Mouse (Mus musculus) bone marrow macrophage, adult 2 months (primary cell): ENCODE results near the gene Rad9b. TPM values are rescaled to one million over a fixed set of nuclear protein-coding genes. Genes with fewer than 3 reads are reported as not detected.

Experiments used
- H3K27ac ChIP-seq: 2 replicates; pipeline ENCODE4 v1.5.1; 2012; ENCODE audit warnings: low read depth, low read length; ENCODE audit not compliant: insufficient read depth
- H3K4me1 ChIP-seq: 2 replicates; pipeline ENCODE4 v1.6.1; 2012; ENCODE audit warnings: low read length; ENCODE audit not compliant: control insufficient read depth, insufficient read depth
- H3K4me3 ChIP-seq: 2 replicates; pipeline ENCODE4 v1.5.1; 2012; ENCODE audit warnings: mild to moderate bottlenecking, low read length, moderate library complexity; ENCODE audit not compliant: insufficient read depth
- CTCF ChIP-seq: IDR thresholded peaks from 2 replicates; pipeline ENCODE4 v1.5.1; 2012; ENCODE audit warnings: low read depth, mild to moderate bottlenecking, low read length, moderate library complexity
- POLR2A ChIP-seq: IDR thresholded peaks from 2 replicates; pipeline ENCODE4 v1.6.1; 2012; ENCODE audit warnings: mild to moderate bottlenecking, low read depth, low read length, borderline replicate concordance
- polyA plus RNA-seq: library from polyadenylated mRNA; stranded (reverse); fragments of >200 nt; gene quantifications from 2 replicates; pipeline ENCODE4 v1.2.4, GENCODE M21; 2012; ENCODE audit not compliant: missing spikeins, insufficient read depth, insufficient read length

The Rad9b gene
- polyA plus RNA-seq: 1.9 and 2.6 TPM in 2 replicates

DNA sequence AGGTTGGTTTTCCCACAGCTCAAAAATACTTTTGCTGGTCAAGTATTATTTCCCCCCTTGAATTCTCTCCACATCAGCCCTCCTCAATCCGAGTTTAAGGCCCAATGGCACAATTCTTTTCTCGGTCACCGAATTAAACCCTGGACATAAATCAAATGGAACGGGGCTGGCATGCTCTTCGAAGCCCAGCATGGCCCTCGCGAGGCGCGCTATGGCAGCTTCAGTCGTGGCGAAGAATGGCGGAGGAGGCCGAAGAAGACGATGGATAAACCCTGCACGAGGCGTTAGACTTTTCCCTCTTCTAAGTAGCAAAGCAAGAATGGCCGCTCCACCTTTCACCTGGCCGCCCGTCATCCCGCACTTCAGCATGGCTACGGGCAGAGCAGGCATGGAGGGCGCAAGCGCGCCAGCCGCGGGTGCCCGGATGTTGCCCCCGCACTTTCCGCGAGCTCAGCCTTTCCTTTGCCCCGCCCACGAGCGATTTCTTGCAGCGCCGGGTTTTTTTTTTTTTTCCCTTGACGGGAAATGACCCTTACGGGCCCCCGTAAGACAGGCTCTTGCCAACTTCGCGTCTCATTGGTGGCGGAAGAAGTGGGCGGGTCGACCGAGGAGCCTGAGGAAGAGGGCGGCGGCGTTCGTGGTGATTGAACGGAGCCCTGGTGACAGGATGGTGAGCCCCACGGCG lies at the start of gene Rad9b, which contains the start of gene Vps29:
Rad9b (minus strand) TSS at position 427 of the 685 bp plus-strand sequence.
Vps29 (plus strand) TSS at position 563 of the 685 bp plus-strand sequence.
- no peak for TF ChIP-seq CTCF
- TF ChIP-seq POLR2A: no peak
- Histone ChIP-seq H3K27ac (peak within 1 kb of the TSS; percentile 66), H3K4me1 (peaks cover 10% of the 10 kb centered on the region), H3K4me3 (peak within 1 kb of the TSS; percentile 69)

DNA sequence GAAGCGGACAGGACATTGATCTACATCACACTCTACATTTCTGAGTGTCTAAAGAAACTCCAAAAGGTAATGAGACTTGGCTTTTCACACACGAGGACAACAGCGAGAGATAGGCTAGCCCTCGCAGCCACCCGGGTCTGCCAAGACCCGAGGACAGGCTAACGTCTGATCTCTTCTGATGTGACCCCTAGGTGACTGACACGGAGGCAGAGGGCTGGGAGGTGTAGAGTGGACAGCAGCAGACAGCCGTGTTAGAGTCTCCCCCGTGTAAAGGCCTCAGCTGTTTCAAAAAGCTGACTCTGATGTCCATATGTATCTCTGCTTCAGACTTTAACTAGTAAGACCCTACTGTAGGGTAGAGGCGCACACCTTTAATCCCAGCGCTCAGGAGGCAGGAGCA lies 49.3 kb upstream of the Rad9b start:
- TF ChIP-seq CTCF: no peak
- no peak for TF ChIP-seq POLR2A
- Histone ChIP-seq H3K4me3 (no peak overlapping the region), H3K4me1 (peaks cover 27% of the 10 kb centered on the region), H3K27ac (no peak overlapping the region)

- no peak overlapping the region for H3K27ac ChIP-seq
- H3K4me3 ChIP-seq: no peak overlapping the region
- H3K4me1 ChIP-seq: peaks cover 32% of the 10 kb centered on the region
- TF ChIP-seq CTCF (no peak), POLR2A (no peak)
Measured at GRCm38 (mm10) chr5:122402772-122403171, 48.7 kb upstream of the Rad9b start.

GRCm38 (mm10) chr5:122402160-122402559 lies 48.1 kb upstream of the Rad9b start:
- H3K4me3 ChIP-seq: no peak overlapping the region
- H3K27ac ChIP-seq: no peak overlapping the region
- no peak for TF ChIP-seq CTCF
- peaks cover 38% of the 10 kb centered on the region for H3K4me1 ChIP-seq

- Histone ChIP-seq H3K4me3 (no peak overlapping the region), H3K27ac (peak overlapping the region; percentile 80), H3K4me1 (peaks cover 47% of the 10 kb centered on the region)
- TF ChIP-seq POLR2A (no peak), CTCF (peak; percentile 99)
Measured at GRCm38 (mm10) chr5:122401303-122401640, 47.2 kb upstream of the Rad9b start.

GRCm38 (mm10) chr5:122400628-122401302 lies 46.7 kb upstream of the Rad9b start:
- H3K4me1 ChIP-seq: peaks cover 50% of the 10 kb centered on the region
- peak overlapping the region; percentile 10; the same call in 1 of the 2 replicates for H3K4me3 ChIP-seq
- TF ChIP-seq POLR2A (no peak), CTCF (no peak)
- H3K27ac ChIP-seq: peak overlapping the region; percentile 80

- TF ChIP-seq POLR2A (no peak), CTCF (no peak)
- peak overlapping the region; percentile 80 for H3K27ac ChIP-seq
- peaks cover 55% of the 10 kb centered on the region for H3K4me1 ChIP-seq
- no peak overlapping the region for H3K4me3 ChIP-seq
Measured at GRCm38 (mm10) chr5:122399871-122400270, 45.8 kb upstream of the Rad9b start.

GRCm38 (mm10) chr5:122397495-122397894 lies 43.5 kb upstream of the Rad9b start:
- Histone ChIP-seq H3K4me3 (no peak overlapping the region), H3K4me1 (peaks cover 67% of the 10 kb centered on the region), H3K27ac (peak overlapping the region; percentile 84)
- TF ChIP-seq CTCF (peak; percentile 21; the same call in 1 of the 2 replicates), POLR2A (no peak)

GRCm38 (mm10) chr5:122396791-122397190 lies 42.8 kb upstream of the Rad9b start:
- Histone ChIP-seq H3K4me1 (peaks cover 67% of the 10 kb centered on the region), H3K27ac (peak overlapping the region; percentile 84), H3K4me3 (peak overlapping the region; percentile 20)
- TF ChIP-seq CTCF (no peak), POLR2A (no peak)

DNA sequence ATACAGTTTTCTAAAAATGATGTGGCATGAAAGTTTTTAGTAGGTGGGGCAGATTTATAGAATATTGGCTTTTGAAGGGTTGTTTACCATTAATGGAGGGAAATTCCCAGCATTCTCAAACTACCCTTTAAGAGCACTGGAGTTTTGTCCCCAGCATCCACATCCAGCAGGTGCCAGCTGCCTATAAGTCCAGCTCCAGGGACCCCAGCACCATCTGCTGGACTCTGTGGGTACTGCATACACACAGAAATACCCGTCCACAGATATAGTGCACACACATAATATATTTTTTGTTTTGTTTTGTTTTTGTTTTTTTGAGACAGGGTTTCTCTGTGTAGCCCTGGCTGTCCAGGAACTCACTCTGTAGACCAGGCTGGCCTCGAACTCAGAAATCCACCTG lies 39.9 kb upstream of the Rad9b start:
- Histone ChIP-seq H3K4me3 (no peak overlapping the region), H3K4me1 (peaks cover 45% of the 10 kb centered on the region), H3K27ac (no peak overlapping the region)
- TF ChIP-seq POLR2A: no peak
- peak; percentile 41; the same call in 1 of the 2 replicates for TF ChIP-seq CTCF
